Mouse (Mus musculus) cerebellum, adult 11 months (tissue): ENCODE measurements around the gene Sc5d.

Source experiments
- DNase-seq: peaks from one replicate; pipeline ENCODE4 v3.0.0; 2022

Sc5d gene

DNA sequence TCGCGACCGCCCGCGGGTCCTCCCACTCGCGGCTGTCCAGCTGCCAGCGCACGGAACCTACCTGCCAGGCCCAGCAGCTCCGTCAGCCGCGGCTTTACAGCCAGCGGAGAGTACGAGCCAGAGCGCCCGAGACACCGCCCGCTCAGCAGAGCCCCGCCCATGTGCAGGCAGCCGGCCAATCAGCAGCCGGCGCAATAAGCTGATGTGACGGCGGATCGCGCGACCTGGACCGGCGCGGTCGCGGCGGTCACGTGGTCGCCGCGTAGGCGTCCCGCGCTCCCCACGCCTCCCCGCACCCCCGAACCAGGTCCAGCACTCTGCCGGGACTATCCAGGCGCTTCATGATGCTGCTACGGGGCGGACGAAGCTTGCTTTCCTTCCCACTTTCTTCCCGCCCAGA, at the start of gene Sc5d:
Sc5d (minus strand) TSS at position 112 of the 400 bp plus-strand sequence.
- peak; percentile 96 for DNase-seq

DNA sequence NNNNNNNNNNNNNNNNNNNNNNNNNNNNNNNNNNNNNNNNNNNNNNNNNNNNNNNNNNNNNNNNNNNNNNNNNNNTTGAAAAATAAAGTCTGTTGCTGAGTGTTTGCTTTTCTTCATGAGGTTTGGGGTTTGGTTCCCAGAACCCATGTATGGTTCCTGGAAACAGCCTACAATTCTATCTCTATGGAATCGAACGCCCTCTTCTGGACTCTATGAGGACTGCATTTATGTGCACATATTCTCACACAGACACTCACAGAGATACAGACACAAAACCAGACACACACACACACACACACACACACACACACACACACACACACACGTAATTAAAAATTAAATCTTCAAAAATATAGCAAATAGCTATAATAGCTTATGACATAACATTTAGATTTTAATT, 47.3 kb upstream of the Sc5d start:
- DNase-seq, result no peak

DNA sequence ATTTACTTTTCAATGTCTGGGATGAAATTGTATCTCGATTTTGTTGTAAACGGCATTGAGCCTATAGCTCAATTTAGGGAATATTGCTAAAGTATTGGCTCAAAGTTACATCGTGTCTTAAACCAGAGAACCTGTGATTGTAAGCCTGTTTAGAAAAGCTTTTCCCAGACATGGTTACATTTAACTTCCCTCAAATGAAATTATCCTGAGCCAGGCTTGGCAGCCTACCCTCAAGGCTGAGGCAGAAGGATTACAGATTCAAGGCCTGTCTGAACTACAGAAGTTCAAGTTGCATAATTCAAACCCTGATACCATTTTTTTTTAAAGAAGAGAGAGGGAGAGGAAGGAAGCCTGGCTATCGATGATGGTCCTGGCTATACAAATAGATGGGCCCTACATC, 39.8 kb upstream of the Sc5d start:
- no peak for DNase-seq

DNA sequence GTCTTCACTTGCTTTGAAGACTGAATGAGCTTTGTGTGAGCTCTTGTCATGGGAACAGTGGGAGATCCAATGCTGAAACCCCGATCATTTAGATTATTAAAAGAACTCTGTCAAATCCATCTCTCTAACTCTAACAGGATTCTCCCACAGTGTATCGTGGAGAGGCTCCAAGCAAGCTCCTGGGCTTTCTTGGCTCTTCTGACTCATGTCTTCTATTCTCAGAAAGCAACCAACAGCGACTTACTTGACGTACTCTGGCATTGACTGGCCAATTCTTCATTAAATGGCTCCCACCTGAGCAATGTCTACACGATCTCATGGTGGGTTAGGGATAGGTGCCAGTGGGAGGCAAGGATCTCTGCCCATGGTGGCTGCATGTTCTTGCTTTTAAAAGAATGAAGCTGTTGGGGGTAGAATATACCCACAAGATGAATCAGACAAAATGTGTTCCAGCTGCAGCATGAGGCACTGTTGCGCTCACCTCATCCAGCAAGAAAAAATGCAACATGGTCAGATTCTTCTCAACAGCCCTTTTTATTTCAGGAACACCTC, 37.1 kb upstream of the Sc5d start:
- DNase-seq, result no peak

DNA sequence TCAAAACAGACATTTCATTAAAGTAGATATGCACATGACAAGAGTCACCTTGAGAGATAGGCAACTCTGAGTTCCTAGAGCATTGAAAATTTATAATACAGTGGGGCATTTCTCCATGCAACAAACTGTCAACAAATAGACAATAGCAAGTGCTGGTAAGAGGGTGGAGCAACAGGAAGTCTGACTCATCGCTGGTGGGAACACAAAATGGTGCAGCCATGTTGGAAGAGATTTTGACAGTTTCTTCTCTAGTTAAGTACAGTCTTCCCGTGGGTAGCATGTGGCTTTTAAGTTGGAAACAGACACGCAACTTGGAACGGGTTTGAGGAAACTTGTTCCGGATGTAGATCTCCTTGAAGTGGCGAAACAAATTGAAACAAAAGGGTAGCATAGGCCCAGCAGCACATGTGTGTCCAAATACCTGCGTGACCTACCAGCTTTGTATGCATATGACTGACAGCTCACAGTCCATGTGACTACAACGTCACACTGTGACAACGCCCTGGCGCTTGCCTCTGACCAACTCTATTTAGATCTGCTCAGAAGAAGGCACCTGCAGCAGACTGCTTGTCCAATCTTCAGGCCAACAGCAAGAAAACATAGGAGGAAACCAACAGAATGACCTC, 32.4 kb upstream of the Sc5d start:
- DNase-seq, result no peak

DNA sequence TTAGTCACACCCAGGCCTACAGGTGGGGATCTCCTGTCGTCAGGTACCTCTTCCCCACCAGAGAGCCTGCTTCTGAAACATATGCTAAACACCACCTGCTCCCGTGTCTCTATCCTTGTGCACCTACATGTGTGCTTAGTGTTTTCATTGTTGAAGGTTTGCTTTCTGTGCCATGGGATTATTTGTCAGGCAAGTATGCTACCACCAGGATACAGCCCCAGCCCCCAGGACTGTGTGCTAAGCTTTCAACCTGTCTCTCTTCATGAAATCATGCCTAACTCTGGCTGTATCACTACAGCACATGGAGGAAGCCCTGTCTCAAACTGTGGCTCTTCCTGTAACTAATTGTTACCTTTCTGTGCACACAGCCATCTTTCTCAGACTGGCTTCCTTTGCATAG, 30.1 kb upstream of the Sc5d start:
- no peak for DNase-seq

DNA sequence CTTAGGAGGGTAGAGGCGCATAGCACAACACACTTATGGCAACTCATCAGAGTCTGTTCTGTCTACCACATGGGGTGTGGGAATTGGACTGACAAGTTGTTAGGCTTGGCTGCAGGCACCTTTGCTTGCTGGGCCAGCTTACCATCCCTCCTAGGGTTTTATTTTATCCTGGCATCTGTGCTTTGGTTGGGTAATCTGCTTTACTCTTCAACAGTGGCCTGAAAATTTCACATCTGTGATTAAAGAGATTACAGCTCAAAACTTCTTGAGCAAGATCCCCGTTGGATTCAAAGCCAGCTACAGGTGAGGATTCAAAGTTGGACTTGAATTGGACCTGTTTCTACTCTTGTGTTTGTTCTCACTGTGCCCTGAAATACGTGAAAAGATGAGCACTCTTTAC, 29.5 kb upstream of the Sc5d start:
- DNase-seq, result no peak

DNA sequence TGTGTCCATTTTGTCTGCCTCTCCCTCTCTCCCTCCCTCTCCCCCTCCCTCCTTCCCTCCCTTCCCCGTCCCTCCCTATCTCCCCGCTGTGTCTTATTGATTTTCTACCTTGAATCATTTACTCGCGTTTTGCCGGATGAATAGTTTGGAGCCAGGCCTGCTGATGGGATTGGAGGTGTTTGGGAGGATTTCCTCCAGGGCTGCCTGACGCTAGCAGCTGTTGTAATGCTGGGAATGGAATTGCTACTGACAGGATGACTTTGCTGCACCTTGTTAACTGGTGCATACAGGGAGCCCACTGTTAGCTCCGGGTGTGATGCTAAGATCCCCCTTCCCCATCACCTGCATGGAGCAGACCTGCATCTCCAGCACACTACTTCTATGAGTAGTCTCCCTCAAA, 29.0 kb upstream of the Sc5d start:
- DNase-seq, result no peak

DNA sequence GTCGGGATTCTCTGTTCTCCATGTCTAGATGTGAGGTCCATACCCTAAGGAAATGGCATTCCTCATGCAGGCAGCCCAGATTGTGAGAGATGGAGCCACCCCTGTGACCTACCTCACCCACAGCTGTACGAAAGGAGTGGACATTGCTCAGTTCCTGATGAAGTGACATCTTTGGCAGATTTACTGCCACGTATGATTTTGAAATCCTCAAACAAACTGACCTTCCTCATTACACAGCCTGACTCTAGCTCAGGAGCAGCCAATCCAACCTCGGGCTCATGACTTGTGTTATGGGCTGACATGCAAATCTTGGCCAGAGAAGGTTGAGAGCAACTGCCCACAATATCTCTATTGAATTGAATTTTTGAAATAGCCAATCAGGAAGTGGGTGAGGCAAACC, 15.6 kb upstream of the Sc5d start:
- no peak for DNase-seq

DNA sequence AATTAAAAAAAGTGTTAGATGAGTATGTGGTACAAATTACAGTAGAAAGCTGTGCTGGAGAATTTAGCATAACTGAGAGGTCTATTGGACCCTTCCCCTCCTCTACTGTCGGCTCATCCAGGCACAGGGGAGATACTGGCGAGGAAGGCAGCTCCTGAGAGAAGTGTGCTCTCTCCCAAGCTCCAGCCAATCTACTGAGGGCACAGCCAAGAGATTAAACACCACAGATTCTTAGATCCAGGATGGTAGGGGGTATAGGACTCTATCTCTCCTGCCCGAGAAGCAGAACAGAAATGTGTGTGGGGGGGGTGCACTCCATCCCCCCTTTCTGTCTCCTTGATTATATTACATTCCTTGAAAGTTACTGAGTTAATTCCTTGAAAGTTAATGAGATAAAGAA, 14.0 kb upstream of the Sc5d start:
- DNase-seq, result no peak

DNA sequence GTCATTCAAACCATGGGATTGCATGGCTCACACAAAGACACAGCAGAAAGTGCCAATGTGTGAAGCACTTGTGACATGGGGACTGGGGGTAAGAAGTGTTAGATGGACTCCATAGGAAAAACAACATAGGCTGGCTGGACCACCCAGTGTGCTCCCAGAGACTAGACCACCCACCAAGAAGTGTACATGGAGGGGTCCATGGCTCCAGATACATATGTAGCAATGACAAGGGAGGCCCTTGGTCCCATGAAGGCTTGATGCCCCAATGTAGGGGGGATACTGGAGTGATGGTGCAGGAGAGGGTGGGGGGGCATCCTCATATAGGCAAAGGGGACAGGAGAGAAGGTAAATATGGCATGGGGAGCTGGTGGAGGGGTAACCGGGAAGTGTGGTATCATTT, 13.6 kb upstream of the Sc5d start:
- no peak for DNase-seq

DNA sequence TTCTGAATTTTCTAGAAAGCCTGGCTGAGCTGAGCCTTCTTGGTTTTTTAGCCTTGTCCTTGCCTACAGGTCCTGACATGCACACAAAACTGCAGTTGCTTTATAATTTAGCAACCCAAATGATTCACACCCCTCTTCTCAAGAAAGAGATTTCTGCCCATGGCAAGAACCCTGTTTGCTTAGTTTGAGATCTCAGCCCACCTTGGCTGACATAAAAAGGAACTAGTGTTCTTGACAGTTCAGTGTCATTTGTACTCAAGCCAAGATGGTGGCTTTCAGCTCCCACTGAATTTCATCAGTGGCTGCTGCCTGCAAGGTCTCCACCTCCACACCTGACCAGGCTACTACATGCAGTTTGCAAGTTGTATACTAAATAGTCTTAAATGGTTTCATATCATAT, 13.1 kb upstream of the Sc5d start:
- no peak for DNase-seq

DNA sequence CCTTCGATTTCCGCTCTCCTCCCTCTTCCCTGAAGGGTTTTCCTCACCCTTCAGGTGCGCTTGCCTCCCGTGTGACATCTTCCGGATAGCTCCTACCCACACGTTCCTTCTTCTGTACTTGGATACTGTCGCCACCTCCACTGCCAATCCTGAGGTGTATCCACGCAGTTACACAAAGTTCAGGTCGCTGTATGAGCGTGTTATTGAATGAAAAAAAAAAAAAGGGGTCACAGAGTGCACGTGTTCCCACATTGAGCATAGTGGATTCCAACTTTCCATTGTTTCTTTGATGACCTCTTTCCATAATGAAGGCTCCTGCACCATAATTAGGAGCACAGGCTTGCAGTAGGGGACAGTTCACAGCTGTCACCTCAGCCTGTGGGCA, 11.7 kb upstream of the Sc5d start:
- DNase-seq, result no peak

DNA sequence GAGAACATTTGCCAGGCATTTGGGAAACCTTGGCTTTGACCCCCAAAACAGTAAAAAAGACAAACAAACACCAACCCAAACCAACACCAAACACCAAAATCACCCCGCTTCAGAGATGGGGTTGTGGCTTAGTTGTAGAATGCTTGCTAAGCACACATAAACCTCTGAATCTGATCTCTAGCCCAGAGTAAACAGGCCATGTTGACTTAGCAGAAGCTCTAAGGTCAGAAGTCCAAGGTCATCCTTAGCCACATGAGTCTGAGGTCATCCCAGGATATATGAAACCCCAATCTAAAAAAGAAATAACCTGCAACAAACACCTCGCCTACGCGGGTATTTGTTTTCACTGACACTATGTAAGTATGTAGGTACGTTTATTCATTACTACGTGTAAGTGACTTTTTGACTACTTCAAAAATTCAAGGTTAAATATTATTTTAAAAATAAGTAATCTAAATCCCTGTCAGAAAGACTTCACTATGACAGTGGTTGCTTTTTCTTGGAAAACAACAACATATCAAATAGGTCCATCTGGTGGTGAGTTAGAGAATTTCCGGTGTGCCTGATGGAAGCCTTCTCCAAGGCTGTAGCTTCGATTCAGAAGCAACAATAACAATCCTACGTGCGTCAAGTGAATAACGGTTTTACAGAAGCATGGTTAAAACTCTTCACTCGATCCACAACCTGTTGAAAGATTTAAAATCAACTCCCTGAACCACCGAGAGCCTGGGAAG, 11.1 kb upstream of the Sc5d start:
- DNase-seq, result no peak

DNA sequence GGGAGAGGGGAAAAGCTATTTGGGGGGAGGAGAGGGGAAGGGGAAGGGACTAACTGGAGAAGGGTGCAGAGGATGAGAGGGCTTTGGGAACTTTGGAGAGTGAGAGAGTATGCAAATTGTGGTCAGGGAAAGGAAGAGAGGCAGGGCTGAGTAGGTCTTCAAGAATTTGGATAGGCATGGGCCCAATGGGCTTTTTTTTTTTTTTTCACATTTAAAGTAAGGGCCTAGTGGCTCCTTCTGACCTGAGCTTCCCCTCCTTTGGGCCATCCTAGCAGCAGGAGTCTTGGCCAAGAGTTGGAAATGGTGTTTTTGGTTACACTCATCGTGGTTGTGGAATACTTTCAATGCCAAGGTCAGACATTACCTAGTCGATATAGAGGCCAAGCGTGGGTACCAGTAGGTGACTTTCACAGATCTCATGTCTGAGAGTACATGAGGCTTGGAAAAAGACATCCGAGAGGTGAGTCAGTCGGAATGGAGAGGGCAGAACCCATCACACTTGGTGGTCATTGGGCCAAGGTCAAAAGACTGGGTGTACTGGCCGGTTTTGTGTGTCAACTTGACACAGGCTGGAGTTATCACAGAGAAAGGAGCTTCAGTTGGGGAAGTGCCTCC, 9.7 kb upstream of the Sc5d start:
- no peak for DNase-seq

DNA sequence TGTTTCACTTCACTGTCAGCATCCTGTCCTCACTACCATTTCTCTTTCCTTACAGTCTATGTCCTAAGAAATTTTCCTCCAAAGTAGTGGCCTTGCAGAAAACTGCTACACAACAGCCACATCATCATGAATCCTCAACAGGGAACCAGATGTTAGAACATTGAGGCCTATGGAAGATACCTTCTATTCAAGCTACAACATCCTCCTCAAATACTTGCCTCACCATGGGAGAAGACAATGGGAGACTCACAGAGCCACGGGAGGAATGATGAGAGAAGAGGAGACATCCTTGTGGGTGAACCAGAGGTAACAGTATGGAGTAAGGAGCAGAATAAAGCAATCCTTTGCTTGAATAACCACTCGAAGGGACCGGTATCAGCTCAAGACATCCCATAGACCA, 9.1 kb upstream of the Sc5d start:
- DNase-seq, result no peak

DNA sequence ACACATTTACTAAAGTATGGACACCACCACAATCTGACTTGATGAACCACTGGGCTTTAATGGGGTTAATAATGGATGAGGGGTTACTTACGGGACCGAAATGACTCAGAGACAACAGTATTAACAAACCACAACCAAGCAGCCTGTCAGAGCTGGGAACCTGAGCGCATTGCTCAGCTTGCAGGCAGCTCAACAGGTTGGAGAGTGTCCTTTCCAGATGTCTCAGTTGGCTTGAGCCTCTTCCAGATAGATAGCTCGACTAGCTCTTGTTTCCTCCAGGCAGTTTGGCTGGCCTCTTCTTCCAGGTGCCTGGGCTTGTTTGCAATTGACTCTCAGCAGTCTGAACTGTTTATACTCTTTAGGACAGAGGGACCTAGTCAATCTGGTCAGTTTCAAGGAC, 8.6 kb upstream of the Sc5d start:
- no peak for DNase-seq

DNA sequence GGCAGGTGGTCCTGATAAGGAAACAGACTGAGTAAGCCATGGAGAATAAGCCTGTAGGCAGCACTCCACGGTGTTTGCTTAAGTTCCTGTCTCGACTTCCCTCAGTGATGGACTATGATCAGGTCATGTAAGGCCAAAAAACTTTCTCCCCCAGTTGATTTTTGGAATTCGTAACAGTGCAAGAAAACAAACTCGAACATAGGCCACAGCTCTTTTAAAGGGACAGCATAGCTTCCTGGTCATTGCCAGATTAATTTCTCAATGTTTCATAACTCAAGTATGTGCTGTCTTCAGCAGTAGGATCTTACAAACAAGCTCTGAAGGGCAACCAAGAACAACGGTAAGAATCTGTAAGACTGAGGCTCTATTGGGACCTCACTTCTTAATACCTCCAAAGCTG, 7.4 kb upstream of the Sc5d start:
- DNase-seq, result no peak

DNA sequence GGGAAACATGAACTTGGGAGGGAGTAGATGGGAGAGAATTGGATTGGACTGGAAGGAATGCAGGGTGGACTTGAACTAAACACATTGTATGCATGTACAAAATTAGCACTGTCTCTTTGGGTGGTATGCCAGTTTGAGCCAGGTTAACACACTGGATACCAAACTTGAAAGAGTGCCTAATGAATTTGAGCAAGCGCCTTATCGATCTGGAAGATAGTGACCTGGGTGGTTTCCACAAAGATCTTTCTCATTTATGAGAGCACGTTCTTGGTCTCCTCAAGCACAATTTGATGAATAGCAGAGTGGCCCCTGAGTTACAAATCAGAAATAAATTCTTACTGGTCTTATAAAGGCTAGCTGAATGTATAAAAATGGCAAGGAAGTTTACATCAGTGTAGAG, 6.6 kb upstream of the Sc5d start:
- no peak for DNase-seq

DNA sequence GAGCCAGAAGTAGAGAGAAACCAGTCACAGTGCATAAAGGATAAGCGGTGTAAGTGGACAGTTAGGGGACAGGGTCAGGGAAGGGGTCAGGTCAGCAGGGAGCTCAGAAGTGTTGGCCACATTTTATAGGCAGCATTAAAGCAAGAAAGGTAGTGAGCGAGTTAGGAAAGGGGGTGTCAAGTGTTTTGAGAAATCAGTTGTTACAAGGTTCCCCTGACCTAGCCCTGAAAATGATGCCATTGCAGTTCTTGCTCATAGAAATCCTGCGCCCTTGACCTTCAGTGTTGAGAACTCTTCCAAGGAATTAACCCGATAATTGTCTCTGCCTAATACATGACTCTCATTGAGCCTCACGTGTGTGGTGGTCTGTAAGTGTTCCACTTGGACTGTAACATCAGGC, 6.0 kb upstream of the Sc5d start:
- no peak for DNase-seq

DNA sequence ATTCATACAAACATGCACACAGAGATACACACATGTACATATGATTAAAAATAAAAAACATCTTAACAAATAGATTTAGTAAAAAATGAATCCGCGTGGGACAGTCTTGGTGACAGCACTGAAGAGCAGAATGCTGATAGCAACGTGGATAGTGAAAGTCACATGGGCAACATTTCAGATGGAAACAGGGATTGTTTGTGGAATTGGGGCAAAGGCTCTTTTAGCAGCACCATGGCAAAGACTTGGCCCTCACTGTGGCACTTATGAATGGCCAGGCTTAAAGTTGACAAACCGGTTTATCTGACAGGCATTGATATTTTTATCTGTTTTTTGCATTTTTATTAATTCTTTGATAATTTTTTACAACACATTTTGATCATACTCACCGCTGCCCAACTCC, 4.3 kb upstream of the Sc5d start:
- no peak for DNase-seq

DNA sequence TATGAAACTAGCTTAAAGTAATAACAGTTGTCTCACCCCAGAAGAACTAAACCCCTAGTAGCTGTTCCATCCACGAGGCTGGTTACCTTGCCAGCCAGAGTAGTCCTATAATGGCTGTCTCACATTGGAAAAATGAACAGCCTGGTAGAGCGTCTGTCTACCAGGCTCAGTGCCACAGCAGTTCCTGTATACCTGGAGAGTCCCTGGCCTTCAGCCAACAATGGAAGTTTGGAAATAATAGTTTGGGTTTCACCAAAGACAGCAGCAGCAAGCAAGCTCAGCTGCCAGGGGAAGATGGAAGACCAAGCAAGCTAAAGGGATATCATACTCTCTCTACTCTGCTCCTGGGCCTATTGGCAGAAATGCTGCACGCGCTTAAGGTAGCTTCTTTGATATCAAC, 1.3 kb upstream of the Sc5d start:
- DNase-seq, result peak; percentile 43

DNA sequence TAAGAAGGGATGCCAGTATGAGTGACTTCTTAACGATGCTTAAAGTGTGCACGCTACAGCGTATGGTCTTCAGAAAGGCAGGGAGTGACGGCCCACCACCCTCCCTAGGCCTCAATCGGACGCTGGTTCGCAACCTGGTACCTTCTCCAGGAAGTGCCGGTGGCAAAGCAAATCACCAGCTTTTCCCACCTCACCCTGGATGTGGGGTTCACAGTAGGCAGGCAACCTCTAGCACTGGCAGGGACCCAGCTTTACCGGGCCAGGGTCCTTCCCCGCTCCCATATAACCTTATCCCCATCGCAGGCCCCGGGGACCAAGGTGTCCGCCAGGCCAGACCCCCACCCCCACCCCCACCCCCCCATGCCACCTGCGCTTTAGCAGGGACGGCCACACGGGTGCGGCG, 346 bp downstream of the Sc5d start:
- DNase-seq, result no peak

DNA sequence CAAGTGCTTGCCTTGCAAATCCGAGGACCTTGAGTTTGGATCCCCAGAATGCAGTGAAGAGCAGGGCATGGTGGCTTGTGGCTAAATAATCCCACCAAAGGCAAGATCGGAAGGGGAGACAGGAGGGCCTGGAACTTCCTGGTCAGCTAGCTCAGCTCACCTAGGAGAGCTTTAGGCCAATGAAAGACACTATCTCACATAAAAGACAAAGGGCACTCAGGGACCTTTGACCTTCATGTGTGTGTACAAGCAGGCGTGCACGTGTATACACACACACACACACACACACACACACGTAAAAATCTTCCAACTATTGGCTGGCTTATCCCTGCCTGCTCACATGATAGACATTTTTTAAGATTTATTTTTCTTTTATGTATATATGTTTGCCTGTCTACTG, 3.6 kb downstream of the Sc5d start:
- no peak for DNase-seq

DNA sequence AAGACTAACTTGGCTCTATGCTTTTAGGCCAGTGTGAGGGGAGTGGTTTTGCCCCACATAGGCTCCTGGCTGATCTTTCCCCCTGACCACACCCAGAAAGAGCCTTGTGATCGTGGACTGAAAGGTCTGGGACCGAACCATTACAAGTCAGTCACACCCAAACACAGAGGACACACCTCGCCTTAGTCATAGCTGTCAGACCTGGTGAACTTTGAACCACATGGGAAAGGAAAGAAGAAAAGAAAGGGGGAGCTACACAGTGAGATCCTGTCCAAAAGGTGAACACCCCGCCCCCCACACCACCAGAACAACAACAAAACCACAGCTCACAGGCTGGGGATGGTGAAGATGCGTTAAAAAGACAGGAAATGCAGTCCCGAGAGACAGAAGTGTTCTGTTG, 14.9 kb downstream of the Sc5d start:
- DNase-seq, result no peak
